Mouse (Mus musculus) CD4-positive, CD25-positive, alpha-beta regulatory T cell, adult 4 months (primary cell): Measurements from ENCODE around the gene Kmt5a. TPM values are rescaled to one million over a fixed set of nuclear protein-coding genes. Genes with fewer than 3 reads are reported as not detected.
"Not testable (repeated sequence)": the region's sequence is repeated elsewhere in the genome, so short reads cannot be mapped to it uniquely, and the experiment has no call there.

Experiments
- ATAC-seq: one replicate; pipeline ENCODE4 v1.8.0; 2017
- polyA plus RNA-seq, 2 experiments: library from polyadenylated mRNA; unstranded; fragments of 100-300 nt; shearing (Covaris generic); gene quantifications; one replicate each; pipeline ENCODE4 v1.2.1; 2017

The Kmt5a gene
- polyA plus RNA-seq, 2 experiments from 2014 or later = 19.8 to 19.9 TPM

DNA sequence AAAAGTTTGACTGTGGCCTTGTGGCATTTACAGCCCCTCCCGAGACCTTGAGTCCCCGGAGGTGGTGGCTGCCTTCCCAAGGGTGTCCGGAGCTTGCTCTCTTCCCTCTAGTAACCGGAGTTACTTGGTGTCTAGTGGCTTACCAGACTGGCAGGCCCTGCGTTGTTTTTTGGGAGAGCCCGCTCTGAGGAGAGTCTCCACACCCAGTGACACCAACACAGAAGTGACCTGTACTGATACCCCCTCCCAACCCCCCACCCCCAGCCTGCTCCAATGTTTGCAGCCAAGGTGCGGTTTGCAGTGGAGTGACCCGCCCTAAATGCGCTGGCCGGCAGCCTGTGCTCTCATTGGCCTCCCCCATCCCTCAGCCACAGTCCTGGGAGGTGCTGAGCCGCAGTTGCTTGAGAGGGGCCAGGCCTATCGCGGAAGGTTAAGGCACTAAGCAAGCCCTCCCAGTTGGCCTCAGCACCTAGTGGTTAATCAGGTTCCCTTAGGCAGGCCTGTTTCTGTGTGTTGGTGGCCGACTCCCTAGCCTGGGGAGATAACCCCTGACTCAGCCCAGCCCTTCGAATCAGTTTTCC lies 6.7 kb downstream of the Kmt5a start:
- no peak for ATAC-seq

DNA sequence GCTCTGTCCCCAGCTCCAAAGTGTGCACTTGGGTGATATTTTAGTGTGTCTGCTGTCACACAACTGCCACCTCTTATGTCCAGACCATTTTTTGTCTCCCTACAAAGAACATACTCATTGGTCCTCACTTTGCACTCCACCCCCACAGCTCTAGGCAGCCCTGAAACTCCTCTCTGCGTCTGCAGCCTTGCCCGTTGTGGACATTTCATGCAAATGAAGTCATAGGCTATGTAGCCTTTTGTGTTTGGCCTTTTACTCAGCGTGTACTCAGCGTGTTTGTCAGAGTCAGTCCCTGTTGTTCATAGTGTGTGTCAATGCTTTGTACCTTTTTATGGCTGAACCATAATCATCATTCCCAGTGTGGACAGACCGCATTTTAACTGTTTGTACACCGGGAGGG lies 9.8 kb downstream of the Kmt5a start:
- no peak for ATAC-seq

DNA sequence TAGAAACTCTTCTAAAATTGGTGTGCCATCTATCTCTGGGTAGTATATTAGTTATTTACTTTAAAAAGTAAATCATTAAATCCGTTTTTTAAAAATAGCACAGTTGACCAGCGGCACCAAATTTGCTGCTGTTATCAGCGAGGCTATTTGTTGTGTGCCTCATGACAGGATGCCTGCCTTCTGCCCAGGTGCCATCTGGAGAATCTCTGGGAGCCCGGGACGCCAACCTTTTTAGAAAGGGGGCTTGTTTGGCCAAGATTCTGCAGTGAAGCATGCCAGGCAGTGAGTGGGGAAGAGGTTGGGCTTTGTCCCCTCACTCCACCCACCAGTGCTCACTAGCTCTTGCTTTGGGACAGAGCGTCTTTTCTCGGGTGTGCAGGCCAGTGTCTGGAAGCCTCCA lies 10.3 kb downstream of the Kmt5a start:
- no peak for ATAC-seq

DNA sequence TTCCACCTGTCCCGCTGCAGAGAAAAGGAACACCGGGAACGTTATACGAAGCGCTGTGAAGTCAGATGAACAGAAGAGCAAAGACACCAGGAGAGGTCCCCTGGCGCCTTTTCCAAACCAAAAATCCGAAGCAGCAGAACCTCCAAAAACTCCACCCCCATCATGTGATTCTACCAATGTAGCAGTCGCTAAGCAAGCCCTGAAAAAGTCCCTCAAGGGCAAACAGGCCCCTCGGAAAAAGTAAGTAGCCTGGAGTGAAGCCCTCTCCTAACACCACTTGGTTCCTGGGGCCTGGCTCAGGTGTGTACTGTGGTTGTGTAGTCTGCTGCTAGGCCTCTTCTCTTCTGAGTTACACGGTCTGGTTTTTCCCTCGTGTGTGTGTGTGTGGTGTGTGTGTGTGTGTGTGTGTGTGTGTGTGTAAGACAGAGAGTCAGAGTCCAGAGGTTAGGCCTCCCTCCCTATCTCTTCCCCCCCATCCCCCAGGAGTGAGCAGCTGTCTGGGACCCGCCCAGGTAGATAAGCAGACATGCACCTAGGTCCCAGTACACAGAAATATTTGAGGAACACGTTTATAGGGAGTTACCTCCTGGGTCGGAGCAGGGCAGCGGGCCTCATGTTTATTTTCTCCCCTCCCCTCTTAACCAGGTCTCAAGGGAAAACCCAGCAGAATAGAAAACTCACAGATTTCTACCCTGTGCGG lies 11.1 kb downstream of the Kmt5a start:
- no peak for ATAC-seq

DNA sequence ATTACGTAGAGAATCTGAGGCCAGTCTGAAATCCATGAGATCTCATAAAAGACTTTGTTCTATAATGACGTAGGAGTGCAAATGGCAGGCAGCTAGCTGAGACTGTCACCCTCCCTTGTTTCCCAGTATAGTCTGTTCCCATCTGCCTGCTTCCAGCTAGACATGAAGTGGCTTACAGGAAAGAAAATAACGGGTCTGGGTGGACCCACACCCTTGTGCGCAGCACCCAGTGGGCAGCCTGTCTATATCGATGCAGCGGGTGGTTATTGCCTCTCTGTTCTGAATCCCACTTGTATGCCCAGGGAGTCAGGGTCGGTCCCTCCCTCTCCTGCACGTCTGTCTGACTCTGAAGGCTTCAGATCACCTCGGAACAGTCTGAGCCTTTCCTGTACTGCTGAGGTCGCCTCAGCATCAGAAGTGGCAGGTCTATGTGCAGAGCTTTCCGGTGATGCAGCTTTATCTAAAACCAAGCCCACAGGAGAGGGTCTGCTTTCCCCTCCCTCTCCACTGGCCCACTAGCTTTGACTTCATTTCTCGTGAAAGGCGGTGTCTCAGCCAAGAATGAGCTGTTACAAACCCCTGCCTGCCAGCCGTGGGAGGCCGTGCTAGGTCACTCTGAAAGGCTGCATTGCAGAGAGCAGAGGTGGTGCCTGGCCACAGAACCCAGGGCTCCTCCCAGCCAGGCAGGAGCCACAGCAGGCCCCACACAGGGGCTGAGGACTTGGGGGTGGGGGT lies 12.9 kb downstream of the Kmt5a start:
- ATAC-seq = no peak

DNA sequence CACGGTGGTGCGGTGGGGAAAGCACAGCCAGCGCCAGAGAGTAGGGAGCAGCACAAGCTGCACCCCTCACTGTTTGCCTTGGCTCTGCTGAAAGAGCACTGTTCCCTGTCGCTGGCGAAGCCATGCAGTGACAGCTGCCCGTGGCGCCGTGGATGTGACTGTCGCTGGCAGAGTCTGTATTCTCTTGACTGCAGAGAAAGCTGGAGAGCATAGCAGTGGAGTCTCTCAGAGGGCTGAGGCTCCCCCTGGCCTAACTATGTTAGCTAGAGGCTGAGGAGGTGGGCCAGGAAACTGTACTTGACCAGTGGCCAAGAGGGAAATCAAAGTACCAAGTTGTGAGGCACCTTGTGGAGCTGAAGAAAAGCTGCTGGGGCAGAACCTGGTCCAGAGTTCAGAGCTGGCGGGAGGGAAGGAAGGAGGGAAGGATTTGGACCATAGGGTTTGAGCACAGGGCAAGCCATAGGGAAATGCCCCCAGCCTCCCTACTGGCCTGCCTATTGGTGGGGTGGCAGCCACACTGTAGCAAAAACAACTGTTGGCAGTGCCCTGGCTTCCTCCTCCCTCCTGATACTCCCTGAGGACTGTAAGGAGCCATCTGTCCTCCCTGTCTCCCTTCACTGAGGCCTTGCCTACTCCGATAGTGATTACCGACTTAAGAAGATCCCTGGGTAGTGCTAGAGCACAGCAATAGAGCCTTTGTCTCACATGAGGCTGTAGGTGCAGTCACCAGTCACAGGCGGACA lies 13.8 kb downstream of the Kmt5a start:
- no peak for ATAC-seq

DNA sequence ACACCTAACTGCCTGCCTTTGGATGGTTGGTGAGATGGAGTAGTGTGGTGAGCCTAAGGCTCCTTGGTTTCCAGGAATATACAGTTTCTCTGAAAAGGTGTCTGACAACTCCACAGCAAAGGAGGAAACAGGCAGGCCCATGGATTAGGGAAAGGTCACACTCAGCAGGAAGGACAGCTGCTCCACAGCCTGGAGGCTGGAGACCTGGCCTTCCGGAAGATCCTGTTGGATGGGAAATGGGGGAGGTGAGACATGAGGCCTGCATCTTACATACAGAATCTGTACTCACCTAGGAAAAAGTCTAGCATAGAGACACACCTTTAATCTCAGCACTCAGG lies 14.3 kb downstream of the Kmt5a start:
- no peak for ATAC-seq

DNA sequence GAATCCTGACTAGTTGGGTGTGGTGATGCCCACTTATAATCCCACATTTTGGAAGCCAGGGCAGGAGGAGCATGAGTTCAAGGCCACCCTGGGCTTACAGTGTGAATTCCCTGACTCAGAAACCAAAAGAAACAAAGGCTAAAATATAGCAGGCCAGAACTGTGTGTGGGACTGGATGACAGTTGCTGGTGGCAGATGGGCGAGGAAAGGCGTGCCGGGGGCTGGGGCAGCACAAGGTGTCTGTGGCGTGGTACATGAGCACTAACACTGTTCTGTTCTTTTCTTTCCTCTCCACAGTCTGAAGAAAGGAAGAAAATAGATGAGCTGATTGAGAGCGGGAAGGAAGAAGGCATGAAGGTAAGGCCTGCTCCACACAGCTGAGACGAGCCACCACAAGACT lies 17.0 kb downstream of the Kmt5a start:
- ATAC-seq = no peak

DNA sequence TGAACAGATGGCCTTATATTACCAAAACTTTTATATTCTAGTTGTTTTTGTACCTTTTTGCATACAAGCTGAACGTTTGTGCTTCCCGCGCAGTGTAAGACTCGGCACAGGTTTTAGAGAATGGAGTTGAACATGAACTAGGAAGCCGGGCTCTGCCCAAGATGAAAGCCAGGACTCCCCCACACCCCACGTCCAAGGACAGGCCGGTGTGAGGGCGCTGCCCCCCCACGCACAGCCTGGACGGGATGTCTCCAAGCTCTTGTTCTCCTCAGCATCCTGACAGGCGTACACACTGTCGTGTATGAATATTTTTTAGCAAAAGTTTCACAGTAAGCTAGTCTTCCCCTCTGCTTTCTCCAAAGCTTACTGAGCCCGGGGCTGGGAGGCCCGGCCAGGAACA lies 21.2 kb downstream of the Kmt5a start:
- ATAC-seq = not testable (repeated sequence)

DNA sequence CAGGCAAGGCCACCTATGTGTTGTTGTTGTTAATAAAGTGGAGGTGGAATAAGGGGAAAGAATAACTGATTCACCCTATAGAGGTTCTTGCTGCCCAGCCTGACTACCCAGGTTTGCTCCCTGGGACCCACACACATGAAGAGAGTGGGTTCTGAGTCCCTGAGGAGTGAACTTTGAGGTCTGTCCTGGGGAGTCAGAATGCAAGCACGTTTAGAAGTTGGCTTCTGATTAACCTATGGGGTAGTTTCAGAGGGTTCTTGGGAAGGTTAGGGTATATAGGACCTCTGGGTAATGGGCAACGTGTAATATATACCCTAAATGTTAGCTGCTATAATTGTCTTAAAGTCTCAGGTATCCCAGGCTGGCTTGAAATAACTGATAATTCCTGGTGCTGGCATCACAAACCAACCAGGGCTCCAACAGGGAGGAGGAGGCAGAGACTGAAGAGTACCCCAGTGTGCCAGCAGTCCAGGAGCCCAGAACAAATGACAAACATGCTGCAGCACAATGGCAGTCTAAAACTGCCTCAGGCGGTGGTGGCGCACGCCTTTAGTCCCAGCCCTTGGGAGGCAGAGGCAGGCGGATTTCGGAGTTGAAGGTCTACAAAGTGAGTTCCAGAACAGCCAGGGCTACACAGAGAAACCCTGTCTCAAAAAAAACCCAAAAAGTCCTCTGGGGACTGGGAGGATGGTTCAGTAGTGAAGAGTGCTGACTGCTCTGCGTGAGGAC lies 22.7 kb downstream of the Kmt5a start:
- no peak for ATAC-seq

DNA sequence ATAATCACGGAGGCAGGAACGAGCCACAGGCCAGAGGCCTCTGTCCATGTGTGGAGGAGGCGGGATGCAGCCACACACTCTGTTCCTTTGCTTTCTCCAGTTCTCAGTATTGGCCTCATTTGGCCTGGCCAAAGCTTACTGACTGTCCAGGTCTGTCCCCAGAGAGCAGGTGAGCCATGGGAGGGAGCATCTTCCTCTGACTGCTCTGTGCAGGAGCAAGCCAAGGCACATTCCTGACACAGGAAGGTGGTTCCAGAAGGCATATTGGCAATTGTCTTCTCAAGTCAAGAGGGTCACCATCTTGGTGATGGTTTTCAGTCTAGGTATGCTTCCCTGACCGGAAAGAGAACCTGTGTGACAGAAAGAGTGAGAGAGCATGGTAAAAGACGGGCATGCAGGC lies 23.7 kb downstream of the Kmt5a start:
- no peak for ATAC-seq

DNA sequence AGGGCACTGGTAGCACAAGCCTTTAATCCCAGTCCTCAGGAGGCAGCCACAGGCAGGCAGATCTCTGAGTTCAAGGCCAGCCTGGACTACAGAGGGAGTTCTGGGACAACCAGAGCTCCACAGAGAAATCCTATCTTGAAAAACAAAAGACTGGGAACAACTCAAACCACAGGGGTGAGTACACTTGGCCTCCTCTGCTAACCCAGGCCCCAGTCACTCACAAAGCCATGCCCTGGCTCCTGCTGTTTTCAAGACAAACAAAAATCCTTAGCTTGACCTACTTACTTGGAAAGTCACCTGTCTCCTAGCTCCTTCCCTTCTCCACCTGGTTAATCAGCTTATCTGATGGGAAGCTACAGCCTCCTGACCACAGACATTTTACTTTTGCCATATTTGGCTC lies 25.2 kb downstream of the Kmt5a start:
- ATAC-seq = no peak

DNA sequence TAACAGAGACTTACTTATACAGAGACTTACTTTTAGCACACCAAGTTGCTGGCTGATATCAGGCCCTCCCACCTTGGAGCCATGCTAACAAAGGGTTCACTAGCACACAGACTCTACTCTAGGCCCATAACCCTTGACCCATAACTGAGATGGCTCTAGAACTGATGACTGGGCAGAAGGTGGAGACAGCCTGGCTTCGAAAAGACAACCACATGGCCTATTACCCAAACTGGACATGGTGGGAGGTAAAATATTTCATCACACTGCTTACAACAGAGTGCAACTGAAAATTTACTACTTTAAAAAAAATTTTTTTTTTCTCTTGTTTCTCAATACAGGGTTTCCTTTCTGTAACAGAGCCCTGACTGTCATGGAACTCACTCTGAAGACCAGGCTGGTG lies 28.0 kb downstream of the Kmt5a start:
- no peak for ATAC-seq

DNA sequence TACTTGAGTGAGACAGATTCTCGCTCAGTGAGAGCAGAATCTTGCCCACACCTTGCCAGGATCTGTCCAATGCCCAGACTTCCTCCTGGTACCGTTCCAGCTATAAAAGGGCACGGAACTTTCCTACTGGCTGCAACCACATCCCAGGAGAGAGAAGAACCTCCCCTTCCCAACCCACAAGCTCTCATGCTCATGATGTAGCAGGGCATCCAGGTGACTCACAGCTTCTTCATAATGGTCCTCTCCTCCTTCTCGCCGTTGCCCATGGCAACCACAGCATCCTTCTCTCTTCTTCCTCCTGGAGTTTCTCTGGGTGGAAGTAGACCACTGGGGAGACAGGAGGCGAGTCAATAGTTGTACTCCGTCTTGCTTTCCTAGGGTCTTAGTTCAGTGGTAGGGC lies 28.6 kb downstream of the Kmt5a start:
- ATAC-seq = no peak

DNA sequence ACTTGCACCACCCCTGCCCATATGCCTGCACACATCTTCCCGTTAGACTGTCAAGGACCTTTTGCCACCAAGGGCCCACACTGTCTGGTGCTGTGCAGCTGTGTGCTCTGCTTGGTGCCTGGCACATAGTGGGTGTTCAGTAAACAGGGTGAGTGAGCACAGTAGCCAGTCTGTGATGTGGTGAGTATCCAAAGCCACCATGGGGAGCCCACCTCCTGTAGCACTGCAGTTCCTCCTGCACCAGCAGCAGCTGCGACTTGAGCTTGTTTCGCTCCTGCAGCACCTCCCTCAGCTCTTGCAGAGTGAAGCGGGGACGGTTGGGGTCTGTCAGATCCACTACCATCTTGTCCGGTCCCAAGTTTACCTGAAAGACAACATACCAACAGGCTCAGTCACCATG lies 29.8 kb downstream of the Kmt5a start:
- ATAC-seq = no peak

DNA sequence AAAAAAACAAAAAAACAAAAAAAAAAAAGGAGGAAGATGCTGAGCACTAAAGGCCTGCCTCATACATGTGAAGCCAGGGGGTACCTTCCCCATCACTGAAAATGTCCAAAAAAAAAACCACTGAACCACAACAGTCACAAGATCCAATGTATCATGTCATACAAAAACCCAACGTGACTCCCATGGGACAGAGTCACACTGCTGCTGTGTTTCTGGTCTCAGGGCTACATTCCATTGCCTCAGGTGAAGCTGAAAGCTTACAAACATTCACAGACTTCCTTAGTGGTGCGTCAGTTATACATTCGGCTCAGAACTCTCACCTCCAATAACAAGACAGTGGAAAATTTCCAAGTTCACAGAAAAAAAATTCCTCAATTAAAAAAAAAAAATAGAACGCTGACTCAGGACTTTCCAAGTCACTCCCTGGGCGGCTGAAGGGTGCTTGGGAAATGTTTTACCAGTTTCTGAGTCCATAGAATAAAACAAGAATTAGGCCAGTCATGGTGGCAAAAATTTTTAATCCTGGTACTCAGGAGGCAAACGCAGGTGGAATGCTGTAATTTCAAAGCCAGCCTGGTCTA lies 31.0 kb downstream of the Kmt5a start:
- ATAC-seq = no peak

DNA sequence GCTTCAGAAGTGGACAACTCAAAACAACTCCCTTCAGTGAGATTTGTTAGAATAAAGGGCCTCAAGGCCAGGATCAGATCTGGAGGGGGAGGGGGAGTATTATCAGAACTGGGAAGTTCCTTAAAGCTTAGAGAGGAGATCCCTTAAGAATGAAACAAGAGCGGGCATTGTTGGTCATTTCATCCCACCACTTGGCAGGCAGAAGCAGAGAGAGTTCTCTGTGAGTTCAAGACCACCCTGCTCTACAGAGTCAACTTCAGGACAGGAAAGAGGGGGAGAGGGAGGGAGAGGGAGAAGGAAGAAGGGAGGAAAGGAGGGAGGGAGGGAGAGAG lies 39.1 kb downstream of the Kmt5a start:
- ATAC-seq = no peak

DNA sequence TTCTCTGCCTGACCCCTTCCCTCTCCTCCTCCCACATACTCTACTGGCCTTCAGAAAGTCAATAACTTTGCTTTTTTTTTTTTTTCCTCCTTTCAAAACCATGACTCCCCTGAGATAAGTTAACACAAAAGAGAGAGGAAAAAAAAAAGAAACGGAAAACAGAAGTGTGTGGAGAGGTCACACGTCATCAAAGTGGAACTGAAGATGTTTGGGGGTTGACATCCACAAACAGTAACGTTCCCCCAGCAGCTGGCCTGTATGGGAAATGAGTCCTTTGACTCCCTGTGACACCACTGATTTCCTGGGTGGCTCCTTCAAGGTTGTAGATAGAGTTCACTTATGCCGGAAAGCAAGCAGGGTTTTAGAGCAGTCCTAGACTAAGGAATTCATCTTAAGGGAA lies 40.4 kb downstream of the Kmt5a start:
- ATAC-seq = no peak

DNA sequence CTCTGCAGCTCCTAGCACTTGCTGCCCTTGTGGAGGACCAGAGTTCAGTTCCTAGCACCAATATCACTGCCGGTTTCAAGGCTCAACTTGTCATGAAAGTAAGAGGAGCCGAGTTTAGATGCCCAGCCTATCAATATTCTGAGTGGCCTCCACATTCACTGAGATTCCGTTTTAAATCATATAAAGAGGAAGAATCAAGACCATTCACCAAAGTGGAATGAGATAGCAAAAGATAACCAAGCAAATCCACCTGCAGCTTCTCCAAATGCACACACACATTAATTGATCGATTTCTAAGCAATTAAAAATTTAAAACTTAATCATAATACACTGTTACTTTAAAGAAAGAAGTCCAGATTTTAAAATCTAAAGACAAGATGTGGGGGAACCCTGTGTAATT lies 42.0 kb downstream of the Kmt5a start:
- ATAC-seq = no peak

DNA sequence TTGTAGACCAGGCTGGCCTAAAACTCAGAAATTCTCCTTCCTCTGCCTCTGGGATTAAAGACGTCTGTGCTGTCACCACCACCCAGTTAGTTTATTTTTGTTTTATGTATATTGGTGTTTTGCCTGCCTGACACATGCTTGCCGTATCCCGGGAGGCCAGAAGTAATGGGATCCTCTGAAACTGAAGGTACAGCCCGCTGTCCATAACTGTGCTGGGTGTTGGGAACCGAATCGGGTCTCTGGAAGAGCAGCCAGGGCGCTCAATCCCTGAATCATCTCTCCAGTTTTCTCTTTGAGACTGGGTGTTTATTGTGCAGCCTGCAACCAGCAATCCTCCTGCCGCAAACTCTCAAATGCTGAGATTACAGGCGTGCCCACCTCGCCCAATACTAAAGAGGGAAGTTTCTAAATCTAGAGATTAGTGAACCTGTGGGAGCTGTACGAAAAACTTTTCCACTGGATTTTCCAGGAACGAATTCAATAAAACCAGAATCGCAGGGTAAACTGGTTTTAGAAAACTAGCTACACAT lies 42.8 kb downstream of the Kmt5a start:
- ATAC-seq = no peak

DNA sequence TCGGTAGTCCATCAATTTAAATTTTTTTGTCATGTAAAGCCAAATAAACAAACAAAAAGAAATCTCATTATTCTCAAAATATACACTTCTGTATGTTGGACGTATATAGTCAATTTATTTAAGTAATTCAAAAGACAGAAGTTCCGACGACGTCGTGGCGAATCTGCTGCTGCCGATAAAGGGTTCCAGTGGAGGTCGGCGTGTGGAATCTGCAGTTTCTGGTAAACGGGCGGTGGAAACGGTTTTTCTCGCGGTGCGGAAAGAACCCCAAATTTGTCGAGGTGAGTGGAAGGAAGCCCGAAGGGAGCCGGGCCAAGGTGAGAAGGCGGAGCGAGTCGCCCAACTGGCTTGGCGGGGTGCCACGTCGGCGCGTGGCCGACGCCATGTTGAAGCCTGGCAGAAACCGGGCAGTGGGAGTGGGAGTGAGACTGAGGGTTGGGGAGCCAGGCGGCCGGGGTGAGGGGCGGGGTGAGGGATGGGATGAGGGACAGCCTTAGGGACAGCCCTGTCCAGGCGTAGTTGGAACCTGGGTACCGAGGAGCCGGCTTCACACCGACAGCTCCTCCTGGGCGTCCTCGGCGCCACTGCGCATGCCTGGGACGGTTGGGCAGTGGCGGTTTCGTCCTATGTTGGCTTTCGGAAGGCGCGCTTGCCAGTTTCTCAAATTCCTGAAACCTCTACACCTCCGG lies 43.4 kb downstream of the Kmt5a start, which contains the start of gene Snrnp35:
Gene Snrnp35, plus strand, starts transcription at position 169 of the 689 bp plus-strand sequence.
- peak; percentile 72 for ATAC-seq
